Mouse (Mus musculus): ENCODE results near the gene Mtmr10. TPM values are rescaled to one million over a fixed set of nuclear protein-coding genes. Genes with fewer than 3 reads are reported as not detected.

The Mtmr10 gene
- 10 to 100 TPM; 22.3 to 22.5 TPM for total RNA-seq (2021)
- long read RNA-seq, experiment 1, full-length matches to known transcripts: 4 of 5 reads
- long read RNA-seq, experiment 1, partial matches to known transcripts: 1 of 5 reads
- long read RNA-seq, experiment 1, other reads (novel, unspliced or antisense): 0 of 5 reads
- long read RNA-seq, experiment 2, full-length matches to known transcripts: 15 of 18 reads
- long read RNA-seq, experiment 2, partial matches to known transcripts: 2 of 18 reads
- long read RNA-seq, experiment 2, other reads (novel, unspliced or antisense): 1 of 18 reads

- peak; percentile 97 to 98 for DNase-seq (ENCODE audit: low spot score in 2 of 2)
Measured at GRCm38 (mm10) chr7:64287414-64288091, at the start of gene Mtmr10. Mtmr10 (plus strand) TSS chr7:64287653.

GRCm38 (mm10) chr7:64237747-64238146 is 49.7 kb upstream of the Mtmr10 start:
- no peak for DNase-seq (ENCODE audit: low spot score in 2 of 2)

GRCm38 (mm10) chr7:64238410-64239086 is 48.9 kb upstream of the Mtmr10 start:
- DNase-seq (ENCODE audit: low spot score in 2 of 2): no peak

- DNase-seq (ENCODE audit: low spot score in 2 of 2): no peak
Measured at GRCm38 (mm10) chr7:64239138-64239805, 48.2 kb upstream of the Mtmr10 start.

- DNase-seq (ENCODE audit: low spot score in 2 of 2): no peak
Measured at GRCm38 (mm10) chr7:64239806-64240315, 47.6 kb upstream of the Mtmr10 start.

GRCm38 (mm10) chr7:64242424-64242823 is 45.0 kb upstream of the Mtmr10 start:
- no peak for DNase-seq (ENCODE audit: low spot score in 2 of 2)

GRCm38 (mm10) chr7:64244371-64244770 is 43.1 kb upstream of the Mtmr10 start:
- DNase-seq (ENCODE audit: low spot score in 2 of 2): no peak

- DNase-seq (ENCODE audit: low spot score in 2 of 2): no peak
Measured at GRCm38 (mm10) chr7:64246713-64247112, 40.7 kb upstream of the Mtmr10 start.

- DNase-seq (ENCODE audit: low spot score in 2 of 2): no peak
Measured at GRCm38 (mm10) chr7:64248352-64248751, 39.1 kb upstream of the Mtmr10 start.

- no peak for DNase-seq (ENCODE audit: low spot score in 2 of 2)
Measured at GRCm38 (mm10) chr7:64249715-64250114, 37.7 kb upstream of the Mtmr10 start.

- DNase-seq (ENCODE audit: low spot score in 2 of 2): no peak
Measured at GRCm38 (mm10) chr7:64250417-64250816, 37.0 kb upstream of the Mtmr10 start.

- no peak for DNase-seq (ENCODE audit: low spot score in 2 of 2)
Measured at GRCm38 (mm10) chr7:64253736-64254135, 33.7 kb upstream of the Mtmr10 start.

GRCm38 (mm10) chr7:64265502-64266279 is 21.8 kb upstream of the Mtmr10 start:
- no peak for DNase-seq (ENCODE audit: low spot score in 2 of 2)

GRCm38 (mm10) chr7:64266587-64266986 is 20.9 kb upstream of the Mtmr10 start:
- no peak for DNase-seq (ENCODE audit: low spot score in 2 of 2)

- no peak for DNase-seq (ENCODE audit: low spot score in 2 of 2)
Measured at GRCm38 (mm10) chr7:64271926-64272325, 15.5 kb upstream of the Mtmr10 start.

- no peak for DNase-seq (ENCODE audit: low spot score in 2 of 2)
Measured at GRCm38 (mm10) chr7:64275518-64275917, 11.9 kb upstream of the Mtmr10 start.

GRCm38 (mm10) chr7:64276921-64277320 is 10.5 kb upstream of the Mtmr10 start:
- DNase-seq (ENCODE audit: low spot score in 2 of 2): no peak

GRCm38 (mm10) chr7:64278526-64278925 is 8.9 kb upstream of the Mtmr10 start:
- no peak for DNase-seq (ENCODE audit: low spot score in 2 of 2)

GRCm38 (mm10) chr7:64279548-64279947 is 7.9 kb upstream of the Mtmr10 start:
- DNase-seq (ENCODE audit: low spot score in 2 of 2): no peak

- no peak for DNase-seq (ENCODE audit: low spot score in 2 of 2)
Measured at GRCm38 (mm10) chr7:64286566-64286965, 887 bp upstream of the Mtmr10 start.

- DNase-seq (ENCODE audit: low spot score in 2 of 2): no peak
Measured at GRCm38 (mm10) chr7:64289416-64289815, 2.0 kb downstream of the Mtmr10 start.

Measured in adrenal gland, postnatal 4 days (tissue).